Mouse (Mus musculus) left cerebral cortex, adult 9 months (tissue): ENCODE measurements at regions not wholly inside any gene's neighbourhood (a gene's known extent, or its start where the extent isn't known, plus 50 kb on each side); places are given as distances from the start of the nearest gene placed in this dataset.
A peak's percentile ranks its signal among the peaks of the same experiment; 100 is the strongest.

Experiments used
- DNase-seq, 2 experiments: peaks; one replicate each; pipeline ENCODE4 v3.0.0; 2022; ENCODE audit warnings: low spot score in 2 of 2

GRCm38 (mm10) chr7:113059967-113060284 lies 106.2 kb downstream of the Rassf10 start:
- no peak for DNase-seq

- DNase-seq, result no peak
Observed at GRCm38 (mm10) chr7:113060991-113061390, 107.2 kb downstream of the Rassf10 start.

GRCm38 (mm10) chr7:113066536-113066935 lies 112.8 kb downstream of the Rassf10 start:
- DNase-seq, result peak in 1 of 2 experiments; percentile 15

GRCm38 (mm10) chr7:113068296-113068695 lies 114.5 kb downstream of the Rassf10 start:
- no peak for DNase-seq

- no peak for DNase-seq
Observed at GRCm38 (mm10) chr7:113069336-113069924, 115.7 kb downstream of the Rassf10 start.

GRCm38 (mm10) chr7:113071418-113071817 lies 117.7 kb downstream of the Rassf10 start:
- DNase-seq, result no peak

DNA sequence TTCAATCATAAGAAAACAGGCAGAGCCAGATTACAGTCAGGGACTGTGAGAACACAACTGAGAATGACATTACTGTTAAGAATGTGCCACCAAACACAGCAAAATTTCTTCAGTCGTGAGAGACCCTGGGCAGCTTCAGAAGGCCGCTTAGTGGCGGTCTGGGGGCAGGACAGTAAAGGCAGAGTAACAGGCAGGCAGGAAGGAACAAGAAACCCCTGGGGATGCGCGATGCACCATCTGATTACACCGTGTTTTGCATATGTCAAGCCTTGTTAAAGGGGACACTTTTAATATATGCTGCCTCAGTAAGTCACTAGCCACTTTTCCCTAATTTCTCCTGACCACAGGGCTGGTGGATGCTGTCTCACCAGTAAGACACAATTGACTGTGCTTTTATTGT lies 120.0 kb downstream of the Rassf10 start:
- no peak for DNase-seq

GRCm38 (mm10) chr7:113075371-113075770 lies 121.6 kb downstream of the Rassf10 start:
- no peak for DNase-seq

- no peak for DNase-seq
Observed at GRCm38 (mm10) chr7:113076243-113076642, 122.5 kb downstream of the Rassf10 start.

DNA sequence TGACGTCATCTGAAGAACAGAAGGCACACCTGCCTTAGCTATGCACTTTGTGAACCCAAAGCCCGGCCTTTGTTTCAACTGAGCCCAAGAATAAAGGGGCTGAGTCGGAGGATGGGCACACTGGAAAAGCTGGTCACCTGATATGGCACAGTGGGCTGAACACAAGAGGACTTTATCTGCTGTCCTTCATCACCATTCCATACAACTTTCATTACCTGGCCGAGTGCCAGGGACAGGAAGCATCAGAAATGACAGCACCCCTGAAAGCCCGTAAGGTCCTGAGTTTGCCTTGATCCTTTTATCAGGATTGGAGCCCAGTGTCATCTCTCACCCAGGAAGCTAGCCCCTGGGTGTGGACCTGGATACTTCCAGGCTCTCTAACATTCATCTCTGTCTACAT lies 126.1 kb upstream of the Arntl start:
- no peak for DNase-seq

- no peak for DNase-seq
Observed at GRCm38 (mm10) chr7:113084930-113085625, 122.2 kb upstream of the Arntl start.

- DNase-seq, result no peak
Observed at GRCm38 (mm10) chr7:113086158-113086557, 121.1 kb upstream of the Arntl start.

- no peak for DNase-seq
Observed at GRCm38 (mm10) chr7:113087646-113088045, 119.6 kb upstream of the Arntl start.

GRCm38 (mm10) chr7:113089044-113089443 lies 118.2 kb upstream of the Arntl start:
- DNase-seq, result no peak

DNA sequence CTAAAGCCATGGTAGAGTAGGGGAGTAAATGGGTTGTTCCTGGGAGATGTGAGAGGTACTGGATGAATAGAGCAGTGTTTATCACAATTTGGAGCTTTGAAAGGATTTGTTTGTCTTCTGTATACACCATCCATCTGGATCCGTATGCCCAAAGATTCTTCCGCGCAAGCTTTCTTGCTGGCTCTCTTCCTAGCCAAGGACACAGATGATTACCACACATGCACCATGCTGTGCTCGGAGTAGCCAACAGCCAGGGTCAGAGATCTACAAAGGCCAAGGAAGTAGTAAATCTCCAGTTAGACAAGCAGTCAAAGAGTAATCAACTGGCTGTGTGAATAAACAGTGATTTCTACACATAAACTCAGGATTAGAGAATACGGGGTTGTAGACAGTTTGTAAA lies 113.3 kb upstream of the Arntl start:
- no peak for DNase-seq

GRCm38 (mm10) chr7:113095092-113095491 lies 112.2 kb upstream of the Arntl start:
- DNase-seq, result no peak

DNA sequence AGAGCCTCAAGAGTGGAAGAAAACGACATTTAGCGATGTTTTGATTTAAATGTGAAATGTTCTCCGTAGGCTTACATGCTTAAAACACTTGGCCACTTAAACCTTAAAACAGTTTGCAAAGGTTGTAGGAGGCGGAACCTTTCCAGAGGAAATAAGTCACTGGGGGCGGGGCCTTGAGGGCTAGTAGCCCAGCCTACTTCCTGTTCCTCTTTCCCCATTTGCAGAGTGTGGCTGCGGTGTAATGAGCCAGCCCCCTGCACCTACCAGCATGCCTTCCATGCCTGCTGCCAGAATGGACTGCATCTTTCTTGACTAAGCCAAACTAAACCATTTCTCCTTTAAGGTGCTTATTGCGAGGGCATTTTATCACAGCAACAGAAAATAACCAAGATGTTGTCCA lies 103.0 kb upstream of the Arntl start:
- no peak for DNase-seq

GRCm38 (mm10) chr7:113105359-113105758 lies 101.9 kb upstream of the Arntl start:
- no peak for DNase-seq

GRCm38 (mm10) chr7:113106731-113107130 lies 100.5 kb upstream of the Arntl start:
- DNase-seq, result no peak

DNA sequence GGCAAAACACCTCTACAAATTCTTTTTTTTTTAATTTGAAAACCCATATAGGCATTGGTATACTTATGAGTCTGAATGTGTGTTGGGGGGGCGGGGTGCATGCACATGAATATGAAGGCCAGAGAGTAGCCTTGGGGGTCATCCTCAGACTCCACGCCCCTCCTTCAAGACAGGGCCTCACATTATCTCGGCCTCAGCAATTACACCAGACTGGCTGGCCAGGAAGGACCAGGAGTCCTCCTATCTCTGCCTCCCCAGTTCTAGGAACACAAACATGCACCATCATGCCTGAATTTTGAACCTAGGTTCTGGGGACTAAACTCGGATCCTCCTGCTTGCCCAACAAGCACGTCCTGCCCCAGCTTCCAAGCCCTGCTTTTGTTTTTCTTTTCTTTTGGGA lies 99.3 kb upstream of the Arntl start:
- no peak for DNase-seq

- DNase-seq, result no peak
Observed at GRCm38 (mm10) chr7:113108442-113109000, 98.7 kb upstream of the Arntl start.

GRCm38 (mm10) chr7:113109481-113109880 lies 97.8 kb upstream of the Arntl start:
- DNase-seq, result no peak

GRCm38 (mm10) chr7:113110867-113111508 lies 96.3 kb upstream of the Arntl start:
- DNase-seq, result no peak
